Mouse (Mus musculus) cerebellum, adult 9-11 months (tissue): ENCODE data around the gene Stx8.

ENCODE experiments used
- DNase-seq: peaks from one replicate; pipeline ENCODE4 v3.0.0; 2022

The Stx8 gene

GRCm38 (mm10) chr11:67983564-67983963 lies 17.6 kb downstream of the Stx8 start:
- DNase-seq, result no peak

- no peak for DNase-seq
Measured at GRCm38 (mm10) chr11:67991240-67991639, 25.2 kb downstream of the Stx8 start.

- no peak for DNase-seq
Measured at GRCm38 (mm10) chr11:67995965-67996364, 30.0 kb downstream of the Stx8 start.

DNA sequence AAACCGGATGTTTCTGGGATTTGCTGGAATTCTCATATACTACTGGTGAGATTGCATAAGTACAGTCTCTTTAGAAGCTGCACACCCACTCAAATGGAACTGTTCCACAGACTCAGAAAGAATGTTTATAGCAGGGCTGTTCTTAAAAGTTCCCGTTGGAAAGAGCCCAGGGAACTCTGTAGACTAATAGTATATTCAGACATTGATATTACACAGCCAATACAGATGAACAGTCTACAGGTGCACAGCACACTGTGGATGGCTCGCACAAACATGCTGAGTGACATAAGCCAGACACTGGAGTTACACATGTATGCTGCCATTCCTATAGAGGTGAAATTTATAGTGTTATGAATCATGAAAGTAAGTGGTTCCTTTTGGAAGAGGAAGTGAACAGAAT lies 32.9 kb downstream of the Stx8 start:
- DNase-seq, result no peak

DNA sequence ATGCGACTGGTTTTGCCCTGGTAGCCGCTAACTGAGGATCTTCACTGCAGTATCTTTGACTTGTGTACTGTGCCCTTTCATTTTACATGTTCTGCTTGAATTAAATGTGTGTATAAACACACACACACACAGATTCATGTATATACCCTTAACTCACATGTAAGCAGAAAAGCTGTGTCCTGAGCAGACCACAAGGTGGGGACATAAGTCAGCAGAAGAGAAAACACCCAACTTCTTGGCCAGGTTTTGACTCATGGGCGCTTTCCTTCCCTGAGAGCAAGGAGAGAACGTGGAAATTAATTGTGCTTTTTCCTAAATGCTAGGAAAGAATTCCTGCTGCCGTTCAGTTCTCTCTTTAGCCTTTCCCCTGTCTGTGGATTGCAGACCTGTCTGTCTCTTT lies 33.6 kb downstream of the Stx8 start:
- no peak for DNase-seq

- peak; percentile 61 for DNase-seq
Measured at GRCm38 (mm10) chr11:68004191-68004590, 38.2 kb downstream of the Stx8 start.

GRCm38 (mm10) chr11:68006216-68006789 lies 40.3 kb downstream of the Stx8 start:
- no peak for DNase-seq

DNA sequence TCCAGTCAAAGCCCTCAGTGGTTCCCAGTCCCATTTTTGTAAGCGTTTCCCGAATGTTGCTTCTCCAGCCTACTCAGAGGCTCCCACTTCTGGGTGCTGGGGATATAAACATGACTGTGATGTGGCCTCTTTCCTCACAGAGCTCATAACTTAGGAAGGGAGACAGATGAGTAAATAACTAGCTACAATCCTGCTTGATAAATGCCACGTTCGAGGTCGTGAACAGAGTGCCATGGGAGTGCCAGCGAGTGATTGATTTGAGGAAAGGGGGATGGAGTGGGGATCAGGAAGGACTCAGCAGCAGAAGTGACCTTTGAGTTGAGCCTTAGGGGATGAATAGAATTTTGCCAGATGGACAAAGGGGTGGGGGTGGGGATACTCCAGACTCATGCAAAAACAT lies 41.7 kb downstream of the Stx8 start:
- no peak for DNase-seq

DNA sequence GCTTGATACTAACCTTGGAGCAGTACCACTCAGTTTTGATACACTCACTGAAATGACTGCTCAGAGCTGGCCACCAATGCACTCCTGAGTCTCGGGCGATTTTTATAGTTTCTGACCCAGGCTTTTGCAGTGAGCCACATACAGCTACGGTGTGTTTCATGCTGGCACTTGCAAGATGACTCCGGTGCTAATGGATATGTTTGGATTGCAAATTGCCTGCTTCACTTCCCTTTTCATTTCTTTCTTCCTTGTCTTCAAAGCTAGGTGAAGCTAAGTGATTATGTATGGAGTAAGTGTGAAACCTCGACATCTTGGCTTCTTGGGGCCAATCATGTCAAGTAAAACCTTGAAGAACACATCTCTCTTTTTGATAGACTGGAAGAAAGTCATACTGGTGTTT lies 43.4 kb downstream of the Stx8 start:
- DNase-seq, result no peak

DNA sequence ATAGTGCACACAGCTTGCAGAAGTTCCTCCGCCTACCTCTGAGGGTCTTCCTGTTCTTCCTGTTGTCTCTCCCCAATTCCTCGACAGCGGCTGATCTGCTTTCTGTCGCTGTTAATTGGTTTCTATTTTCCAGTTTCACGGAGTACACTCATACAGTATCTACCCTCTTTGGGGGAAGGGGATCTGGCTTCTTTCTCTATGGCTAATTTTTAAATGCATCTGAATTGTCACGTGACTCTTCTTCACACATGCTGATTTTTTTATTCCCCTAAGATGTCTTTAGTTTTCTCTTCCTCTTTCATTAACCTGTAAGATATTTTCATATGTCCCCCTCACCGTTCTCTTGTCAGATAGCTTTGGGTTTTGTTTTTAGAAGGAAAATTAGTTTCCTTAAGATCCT lies 46.2 kb downstream of the Stx8 start:
- DNase-seq, result no peak

- DNase-seq, result no peak
Measured at GRCm38 (mm10) chr11:68018191-68018590, 52.2 kb downstream of the Stx8 start.

- DNase-seq, result no peak
Measured at GRCm38 (mm10) chr11:68019156-68019555, 53.2 kb downstream of the Stx8 start.

DNA sequence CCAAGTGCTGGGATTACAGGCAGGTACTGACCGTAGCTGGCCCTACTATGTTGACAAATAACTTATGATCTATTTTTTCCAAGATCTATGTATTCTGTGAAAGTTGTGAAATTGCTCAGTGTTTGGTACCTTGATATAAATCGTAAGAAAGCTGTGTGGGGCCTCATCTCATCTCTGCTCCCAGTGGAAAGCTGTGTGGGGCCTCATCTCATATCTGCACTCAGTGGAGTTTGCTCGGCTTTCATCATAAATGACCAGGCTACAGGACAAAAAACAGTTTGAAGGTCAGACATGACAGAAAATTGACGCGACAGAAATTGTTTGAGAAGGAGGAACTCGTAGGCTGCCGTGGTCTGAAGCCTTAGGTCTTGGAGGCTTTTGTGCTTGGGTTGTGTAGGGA lies 56.0 kb downstream of the Stx8 start:
- DNase-seq, result no peak

DNA sequence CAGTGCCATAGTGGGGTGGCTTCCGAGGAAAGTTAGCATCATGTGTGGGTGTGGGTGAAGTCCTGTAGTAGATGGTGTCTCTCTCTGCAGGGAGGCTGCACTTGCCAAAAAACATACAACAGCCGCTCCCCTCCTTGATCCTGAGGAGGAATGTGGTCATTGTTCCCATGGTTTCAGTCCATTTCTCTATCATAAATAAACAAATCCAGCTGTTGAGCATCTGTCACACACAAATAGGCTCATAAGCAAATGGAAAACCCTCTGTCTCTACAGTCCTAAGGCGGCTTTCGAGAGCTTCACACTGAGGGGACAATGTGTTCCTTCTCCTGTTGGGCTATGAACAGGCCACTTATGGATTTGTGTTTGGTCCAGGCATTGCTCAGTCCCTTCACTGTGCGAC lies 56.9 kb downstream of the Stx8 start:
- DNase-seq, result no peak

DNA sequence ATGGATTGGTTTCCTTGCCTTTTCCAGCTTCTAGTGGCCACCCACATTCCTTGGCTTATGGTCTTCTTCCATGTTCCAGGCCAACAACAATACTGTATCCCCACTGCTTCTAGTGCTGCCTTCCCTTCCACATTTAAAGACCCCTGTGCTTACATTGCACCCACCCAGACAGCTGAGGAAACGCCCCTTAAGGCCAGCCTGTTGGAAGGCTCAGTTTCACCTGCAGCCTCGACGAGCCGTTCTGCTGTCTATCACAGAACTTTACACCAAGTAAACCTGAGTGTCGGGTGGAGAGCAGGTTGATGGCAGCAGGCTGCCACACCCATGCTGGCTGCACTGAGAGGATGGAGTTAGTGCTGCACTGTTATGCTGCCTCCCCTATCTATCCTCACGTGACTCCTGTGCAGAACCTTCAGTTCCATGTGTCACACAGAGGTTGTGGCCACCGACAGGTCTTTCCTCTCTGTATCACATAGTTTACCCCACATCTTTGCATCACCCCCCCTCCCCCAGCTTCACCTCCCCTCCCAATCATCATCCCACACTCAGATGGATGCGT lies 57.9 kb downstream of the Stx8 start:
- DNase-seq, result no peak

- no peak for DNase-seq
Measured at GRCm38 (mm10) chr11:68026590-68026989, 60.6 kb downstream of the Stx8 start.

- DNase-seq, result no peak
Measured at GRCm38 (mm10) chr11:68029079-68029478, 63.1 kb downstream of the Stx8 start.

DNA sequence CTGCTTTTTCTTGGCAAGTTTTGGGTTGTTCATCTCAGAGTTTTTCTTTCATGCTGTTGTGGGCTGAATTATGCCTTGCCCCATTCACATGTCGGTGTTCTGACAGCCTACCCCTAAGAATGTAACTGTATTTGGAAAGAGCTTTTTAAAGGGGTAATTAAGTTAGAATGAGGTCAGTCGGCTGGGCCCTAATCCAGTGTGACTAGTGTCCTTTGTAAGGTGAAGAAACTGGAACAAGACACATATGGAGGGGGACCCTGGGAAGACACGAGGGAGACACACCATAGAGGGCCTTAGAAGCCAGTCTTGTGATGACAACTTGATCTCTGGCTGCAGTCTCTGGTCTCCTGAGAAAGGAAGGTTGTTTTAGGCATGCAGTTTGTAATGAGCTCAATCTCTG lies 63.9 kb downstream of the Stx8 start:
- no peak for DNase-seq

DNA sequence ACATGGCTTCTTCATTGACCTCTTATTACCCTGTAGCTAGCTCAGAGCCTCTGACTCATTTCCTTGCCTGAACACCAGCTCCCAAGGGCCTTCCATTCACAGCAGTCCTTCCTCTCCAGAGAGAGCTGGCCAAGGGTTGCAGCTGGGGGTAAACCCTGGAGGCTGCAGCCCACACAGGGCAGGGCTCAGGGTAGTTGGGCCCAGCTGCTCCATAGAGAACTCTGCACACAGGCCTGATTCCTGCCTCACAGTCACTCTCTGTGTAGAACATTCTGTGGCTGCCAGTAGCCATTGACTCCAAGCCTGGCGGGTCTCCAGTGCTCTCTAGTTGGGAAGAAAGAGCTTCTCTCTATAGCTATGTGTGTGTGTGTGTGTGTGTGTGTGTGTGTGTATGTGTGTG lies 64.8 kb downstream of the Stx8 start:
- DNase-seq, result peak; percentile 35

DNA sequence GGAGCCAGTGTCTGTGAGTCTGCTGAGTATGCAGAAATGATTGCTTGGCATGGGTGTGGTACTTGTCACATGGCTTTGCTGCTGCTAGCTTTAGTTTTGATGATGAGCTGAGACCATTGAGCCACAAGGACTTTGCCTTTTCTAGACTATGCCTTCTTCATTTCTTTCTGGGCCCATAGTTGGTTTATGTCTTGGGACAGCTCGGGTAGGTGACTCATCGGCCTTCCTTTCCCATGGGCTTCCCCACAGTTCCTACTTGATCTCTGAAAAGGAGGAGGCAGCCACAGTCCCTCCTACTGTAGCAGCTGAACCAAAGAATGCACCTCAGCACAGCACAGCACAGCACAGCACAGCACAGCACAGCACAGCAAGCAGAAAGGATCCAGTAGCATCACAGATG lies 66.5 kb downstream of the Stx8 start:
- DNase-seq, result no peak

GRCm38 (mm10) chr11:68033331-68033926 lies 67.4 kb downstream of the Stx8 start:
- no peak for DNase-seq

- DNase-seq, result no peak
Measured at GRCm38 (mm10) chr11:68034422-68034821, 68.4 kb downstream of the Stx8 start.

DNA sequence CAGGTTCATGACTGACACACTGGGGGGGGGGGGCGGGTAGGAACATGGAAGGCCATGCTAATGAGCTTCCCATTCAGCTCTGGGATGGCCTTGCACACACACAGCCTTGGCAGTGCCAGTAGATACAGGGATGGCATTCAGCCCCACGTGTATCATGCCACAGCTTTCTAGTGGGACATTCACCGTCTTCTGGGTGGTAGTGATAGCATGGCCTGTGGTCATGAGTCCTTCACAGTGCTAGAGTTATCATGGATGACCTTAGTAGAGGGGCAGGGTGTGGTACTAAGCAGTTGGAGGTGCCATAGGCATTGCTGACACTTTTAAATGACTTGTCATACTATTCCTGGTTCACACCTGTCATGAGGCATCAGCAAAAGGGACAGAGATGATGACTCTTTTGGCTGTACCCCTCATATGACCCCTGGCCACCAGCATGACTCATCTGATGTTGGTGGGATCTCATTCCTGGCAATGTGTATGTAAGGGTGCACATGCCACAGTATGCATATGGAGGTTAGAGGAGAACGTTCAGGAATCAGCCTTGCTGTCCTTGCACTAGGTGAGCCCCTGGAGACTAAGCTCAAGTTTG lies 69.4 kb downstream of the Stx8 start:
- no peak for DNase-seq

DNA sequence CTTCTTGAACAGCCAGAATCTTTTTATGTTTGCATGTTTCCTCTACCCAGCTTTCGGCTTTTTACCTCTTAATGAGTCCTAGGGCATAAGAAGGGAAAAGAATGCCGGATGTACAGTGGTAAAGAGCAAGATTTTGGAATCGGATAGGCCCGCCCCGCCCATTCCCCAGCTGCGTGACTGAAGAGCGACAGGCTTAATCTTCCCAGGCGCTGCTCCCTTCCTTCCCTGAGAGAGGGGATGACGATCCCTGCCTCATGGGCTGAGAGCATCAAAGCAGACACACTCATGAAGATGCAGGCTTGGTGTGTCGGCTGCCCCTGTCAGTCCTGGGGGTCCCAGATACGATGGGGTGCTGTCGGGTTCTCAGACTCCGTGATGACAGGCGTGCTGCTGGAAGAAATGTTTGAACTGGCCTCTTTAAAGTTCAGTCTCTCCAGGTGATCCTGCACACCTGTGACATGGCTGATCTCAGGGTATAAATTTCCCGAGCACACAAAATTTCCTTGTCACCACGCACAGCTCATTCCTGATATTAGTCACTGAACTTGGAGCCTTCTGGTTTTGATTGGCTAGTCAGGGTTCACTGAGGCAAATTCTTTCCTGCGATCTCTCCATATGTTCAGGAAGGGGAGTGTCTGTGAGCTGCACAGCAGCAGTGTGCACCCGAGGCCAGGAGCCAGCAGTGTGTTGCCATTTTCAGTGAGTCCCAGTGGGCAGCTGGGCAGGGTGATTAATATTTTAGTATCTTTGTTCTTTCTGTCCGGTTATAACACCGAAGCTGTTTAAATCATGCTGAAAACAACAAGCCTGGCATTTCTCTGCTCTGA lies 70.4 kb downstream of the Stx8 start:
- DNase-seq, result no peak
